Mouse (Mus musculus): ENCODE measurements around the gene Ptger3.

GRCm38 (mm10) chr3:157582626-157583405 lies 16.1 kb downstream of the Ptger3 start:
- TF ChIP-seq CTCF (IDR thresholded peaks at IDR 0.05; ENCODE audit: insufficient read depth, low read depth, low read length) = no peak
- no peak for TF ChIP-seq POLR2A (IDR thresholded peaks at IDR 0.05; ENCODE audit: insufficient read depth, low read depth, low read length)

Data from olfactory bulb, adult 2 months (tissue).